Mouse (Mus musculus): ENCODE measurements around the gene Kif22.
"Not testable (repeated sequence)": the region's sequence is repeated elsewhere in the genome, so short reads cannot be mapped to it uniquely, and the experiment has no call there.

DNA sequence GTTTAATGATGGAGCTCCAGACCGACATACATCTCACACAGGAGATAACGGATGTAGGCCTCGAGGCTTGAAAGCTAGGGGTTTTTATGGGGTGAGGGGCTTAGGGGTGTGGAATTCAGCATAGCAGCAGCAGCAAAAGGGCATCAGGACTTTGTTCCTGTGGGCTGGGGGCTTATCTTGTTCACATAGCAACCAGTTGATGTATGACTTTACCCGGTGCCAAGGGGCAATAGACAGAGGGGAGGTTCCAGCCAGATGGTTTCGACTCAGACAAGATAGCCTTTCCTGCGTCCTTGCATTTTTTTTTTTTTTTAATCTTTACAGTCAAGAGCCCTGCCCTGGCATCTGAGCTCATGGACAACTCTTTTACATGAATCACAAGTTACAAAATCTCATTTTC lies 43.5 kb upstream of the Kif22 start:
- TF ChIP-seq CTCF (IDR thresholded peaks at IDR 0.05); POLR2A (IDR thresholded peaks at IDR 0.05; ENCODE audit: insufficient read depth, low read depth, low read length): not testable (repeated sequence)

Data from heart, adult 2 months (tissue).